Mouse (Mus musculus): ENCODE measurements around the gene Olfr1179. TPM values are rescaled to one million over a fixed set of nuclear protein-coding genes. Genes with fewer than 3 reads are reported as not detected.
"Not testable (repeated sequence)": the region's sequence is repeated elsewhere in the genome, so short reads cannot be mapped to it uniquely, and the experiment has no call there.

Gene Olfr1179
- not detected for total RNA-seq (2022)

DNA sequence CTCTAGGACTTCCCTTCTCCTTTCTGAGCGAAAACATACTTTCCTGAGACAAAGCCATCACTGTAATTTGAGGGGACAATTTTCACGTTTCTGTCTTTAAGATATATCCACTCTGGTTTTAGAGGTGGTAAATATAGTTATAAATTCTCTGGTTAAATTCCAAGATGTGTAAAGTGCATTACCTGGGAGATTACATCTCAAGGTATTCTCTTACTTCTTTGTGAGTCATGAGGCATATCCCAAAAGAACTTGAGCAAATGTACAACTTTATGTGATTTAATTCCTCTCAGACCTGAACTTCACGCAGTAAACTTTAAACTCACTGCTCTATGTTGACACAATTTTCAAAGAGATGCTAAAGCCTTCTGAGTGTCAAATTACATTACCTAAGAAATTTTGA is at the start of gene Olfr1179:
TSS of gene Olfr1179 (minus strand) at position 101 of the 400 bp plus-strand sequence.
- DNase-seq (ENCODE audit: low spot score in 2 of 2): no peak

DNA sequence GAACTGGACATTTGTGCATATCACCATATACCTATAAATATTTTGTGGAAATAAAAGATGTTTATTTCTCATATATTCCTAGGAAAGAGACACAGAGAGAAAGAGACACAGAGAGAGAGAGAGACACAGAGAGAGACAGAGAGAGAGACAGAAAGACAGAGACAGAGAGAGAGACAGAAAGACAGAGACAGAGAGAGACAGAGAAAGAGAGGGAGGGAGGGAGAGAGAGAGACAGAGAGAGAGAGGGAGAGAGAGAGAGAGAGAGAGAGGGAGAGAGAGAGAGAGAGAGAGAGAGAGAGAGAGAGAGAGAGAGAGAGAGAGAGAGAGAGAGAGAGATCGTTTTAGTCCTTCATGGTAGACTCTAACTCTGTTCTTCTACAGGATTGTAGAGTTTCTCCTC is 48.3 kb upstream of the Olfr1179 start, which contains the start of gene Olfr1183:
TSS of gene Olfr1183 (plus strand) at position 301 of the 400 bp plus-strand sequence.
- not testable (repeated sequence) for DNase-seq (ENCODE audit: low spot score in 2 of 2)

DNA sequence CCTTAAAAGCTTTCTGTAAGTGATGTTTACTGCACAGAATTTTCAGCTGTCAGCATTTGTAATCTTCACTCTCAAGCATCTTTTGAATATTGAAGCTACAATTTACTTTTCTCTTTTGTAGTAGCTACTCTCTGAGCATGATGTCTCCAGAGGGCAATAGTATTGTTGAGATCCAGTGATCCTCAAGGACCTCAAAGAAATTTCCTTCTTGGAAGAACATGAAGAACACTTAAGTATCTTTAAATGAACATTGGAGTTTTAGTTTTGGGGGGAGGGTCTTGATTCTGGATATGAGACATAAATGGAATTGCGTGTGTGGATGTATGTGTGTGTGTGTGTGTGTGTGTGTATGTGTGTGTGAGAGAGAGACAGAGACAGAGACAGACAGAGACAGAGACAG is 42.8 kb upstream of the Olfr1179 start, which contains the start of gene Gm13757:
TSS of gene Gm13757 (minus strand) at position 101 of the 400 bp plus-strand sequence.
- no peak for DNase-seq (ENCODE audit: low spot score in 2 of 2)

DNA sequence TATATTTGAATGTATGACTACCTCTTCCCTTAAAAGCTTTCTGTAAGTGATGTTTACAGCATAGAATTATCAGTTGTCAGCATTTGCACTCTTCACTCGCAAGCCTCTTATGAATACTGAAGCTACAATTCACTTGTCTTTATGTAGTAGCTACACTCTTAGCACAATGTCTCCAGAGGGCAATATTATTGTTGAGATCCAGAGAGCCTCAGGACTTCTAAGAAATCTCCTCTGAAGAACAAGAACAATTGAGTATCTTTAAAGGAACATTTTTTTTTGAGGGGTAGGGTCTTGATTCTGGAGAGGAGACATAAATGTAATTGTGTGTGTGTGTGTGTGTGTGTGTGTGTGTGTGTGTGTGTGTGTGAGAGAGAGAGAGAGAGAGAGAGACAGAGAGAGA is 19.8 kb upstream of the Olfr1179 start, which contains the start of gene Olfr1181:
TSS of gene Olfr1181 (minus strand) at position 101 of the 400 bp plus-strand sequence.
- DNase-seq (ENCODE audit: low spot score in 2 of 2): no peak

DNA sequence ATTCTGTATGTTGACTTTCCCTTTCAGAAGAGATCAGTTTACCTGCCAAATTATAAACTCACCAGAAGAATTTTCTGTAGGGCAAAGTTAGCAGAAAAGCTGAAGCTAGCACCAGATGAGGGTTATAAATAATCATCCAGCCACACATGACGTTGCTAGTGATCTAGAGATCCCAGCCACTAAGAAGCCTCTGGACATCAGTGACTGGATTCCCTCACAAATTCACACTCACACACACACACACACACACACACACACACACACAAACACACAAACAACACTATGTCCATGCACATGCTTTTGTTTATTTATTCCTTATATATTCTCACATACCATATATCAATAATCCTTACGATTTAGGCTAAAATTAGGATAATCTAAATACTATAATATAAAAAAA is 12.8 kb upstream of the Olfr1179 start, which contains the start of gene Olfr1180:
TSS of gene Olfr1180 (minus strand) at position 101 of the 400 bp plus-strand sequence.
- DNase-seq (ENCODE audit: low spot score in 2 of 2): no peak

DNA sequence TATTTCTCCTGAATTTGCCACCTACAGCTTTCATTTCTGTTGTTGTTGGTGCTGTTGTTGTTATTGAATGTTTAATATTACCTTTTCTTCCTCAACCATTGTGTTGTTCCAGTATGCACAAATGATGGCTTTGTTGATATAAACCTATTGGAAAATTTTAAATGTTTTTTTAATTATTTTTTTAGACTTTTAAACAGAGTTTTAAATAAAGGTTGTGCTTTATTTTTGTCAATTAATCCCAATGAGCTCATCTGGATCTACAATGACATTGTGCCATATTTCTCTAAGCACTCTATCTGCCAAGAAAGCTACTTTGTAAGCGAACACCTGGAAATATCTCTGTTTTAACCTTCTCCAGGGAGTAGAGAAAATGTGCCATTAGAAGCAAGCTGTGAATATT is 19.5 kb downstream of the Olfr1179 start, which contains the start of gene Olfr1178:
TSS of gene Olfr1178 (plus strand) at position 301 of the 400 bp plus-strand sequence.
- no peak for DNase-seq (ENCODE audit: low spot score in 2 of 2)

DNA sequence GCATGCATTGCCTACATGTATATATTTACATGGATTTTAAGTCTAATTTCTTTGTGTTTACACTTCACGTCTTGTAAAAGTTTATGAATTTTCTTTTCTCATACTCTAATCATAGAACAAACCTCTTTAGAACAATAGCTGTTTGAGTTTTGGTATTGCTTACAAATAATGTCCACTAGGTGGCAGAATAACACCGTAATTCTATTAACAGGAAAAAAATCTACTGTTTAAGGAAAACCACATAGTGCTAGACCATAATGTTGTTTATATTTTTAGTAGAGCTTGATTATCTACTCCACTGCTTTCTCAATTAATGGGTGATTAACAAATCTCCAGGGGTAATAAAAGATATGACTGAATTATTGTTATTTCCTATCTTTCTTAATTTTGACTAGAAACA is 49.9 kb downstream of the Olfr1179 start:
- DNase-seq (ENCODE audit: low spot score in 2 of 2): no peak

Other genes with a start within 250 kb of the Olfr1179 start
- gene Olfr1168, start 224.6 kb downstream of the Olfr1179 start, total RNA-seq (2022): not detected
- gene Olfr1170, start 178.1 kb downstream of the Olfr1179 start, total RNA-seq (2022): not detected
- not detected for gene Olfr1173, start 126.6 kb downstream of the Olfr1179 start, total RNA-seq (2022)
- gene Olfr1174-ps, start 91.3 kb downstream of the Olfr1179 start, total RNA-seq (2022): not detected
- not detected for gene Olfr1175-ps, start 79.2 kb downstream of the Olfr1179 start, total RNA-seq (2022)
- gene Olfr1176, start 69.7 kb downstream of the Olfr1179 start, total RNA-seq (2022): not detected
- gene Olfr1177-ps, start 60.0 kb downstream of the Olfr1179 start, total RNA-seq (2022): not detected
- not detected for gene Olfr1178, start 19.4 kb downstream of the Olfr1179 start, total RNA-seq (2022)
- not detected for gene Olfr1180, start 12.7 kb upstream of the Olfr1179 start, total RNA-seq (2022)
- gene Olfr1181, start 19.7 kb upstream of the Olfr1179 start, total RNA-seq (2022): not detected
- gene Gm13757, start 42.7 kb upstream of the Olfr1179 start, total RNA-seq (2022): not detected
- gene Olfr1183, start 48.4 kb upstream of the Olfr1179 start, total RNA-seq (2022): not detected
- not detected for gene Olfr1184, start 77.1 kb upstream of the Olfr1179 start, total RNA-seq (2022)
- not detected for gene Olfr1185-ps1, start 86.9 kb upstream of the Olfr1179 start, total RNA-seq (2022)
- not detected for gene Olfr1186, start 112.1 kb upstream of the Olfr1179 start, total RNA-seq (2022)
- gene Olfr1188, start 150.5 kb upstream of the Olfr1179 start, total RNA-seq (2022): not detected
- gene Olfr1189, start 180.0 kb upstream of the Olfr1179 start, total RNA-seq (2022): not detected
- gene Olfr1191-ps1, start 234.1 kb upstream of the Olfr1179 start, total RNA-seq (2022): not detected
- gene Olfr1192-ps1, start 242.1 kb upstream of the Olfr1179 start, total RNA-seq (2022): not detected